Mouse (Mus musculus) cortical plate, adult 2 months (tissue): ENCODE results near the gene Arpp21.

Experiments
- CTCF ChIP-seq: fragments of 200-500 bp; IDR thresholded peaks from 2 replicates; pipeline ENCODE4 v1.5.1; 2011; ENCODE audit warnings: mild to moderate bottlenecking, control low read depth, low read length; ENCODE audit not compliant: insufficient read depth; ENCODE audit errors: extremely low read depth
- POLR2A ChIP-seq: fragments of 200-500 bp; IDR thresholded peaks from 2 replicates; pipeline ENCODE4 v1.6.1; 2011; ENCODE audit warnings: mild to moderate bottlenecking, low read length, control low read depth; ENCODE audit not compliant: insufficient read depth; ENCODE audit errors: extremely low read depth

DNA sequence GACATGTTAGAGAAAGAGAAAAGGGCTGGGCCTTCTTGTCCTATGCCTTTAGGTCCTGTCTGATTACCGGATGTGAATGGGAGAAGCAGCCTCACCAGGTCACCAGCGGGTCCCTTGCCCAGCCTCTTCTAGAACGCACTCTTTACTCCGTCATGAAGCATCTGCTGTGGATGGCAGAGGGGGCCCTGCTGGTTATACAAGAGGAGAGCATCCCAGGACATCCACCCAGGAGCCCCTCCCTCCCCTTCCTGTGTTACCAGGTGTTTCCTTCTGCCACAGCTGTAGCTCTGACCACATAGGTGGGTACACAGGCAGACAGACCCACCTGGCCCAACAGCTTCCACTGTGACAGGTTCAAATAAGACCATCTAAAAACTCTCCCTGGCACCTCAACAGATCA, 18.6 kb downstream of the Arpp21 start:
- TF ChIP-seq POLR2A (no peak), CTCF (no peak)
